Mouse (Mus musculus) c-Kit-negative CD71-positive TER-119-positive erythroid progenitor cells, embryonic 14.5 days (primary cell): ENCODE measurements around the gene Unc93a2.
"Not testable (repeated sequence)": the region's sequence is repeated elsewhere in the genome, so short reads cannot be mapped to it uniquely, and the experiment has no call there.

Source experiments
- DNase-seq: peaks from one replicate; pipeline ENCODE4 v3.0.0-alpha.2; 2013; ENCODE audit warnings: low read depth, low spot score

Gene Unc93a2

GRCm38 (mm10) chr17:7371879-7372278, 13.4 kb downstream of the Unc93a2 start, which contains the start of gene Gm49630:
TSS of gene Gm49630 (minus strand) at chr17:7371979.
- not testable (repeated sequence) for DNase-seq

DNA sequence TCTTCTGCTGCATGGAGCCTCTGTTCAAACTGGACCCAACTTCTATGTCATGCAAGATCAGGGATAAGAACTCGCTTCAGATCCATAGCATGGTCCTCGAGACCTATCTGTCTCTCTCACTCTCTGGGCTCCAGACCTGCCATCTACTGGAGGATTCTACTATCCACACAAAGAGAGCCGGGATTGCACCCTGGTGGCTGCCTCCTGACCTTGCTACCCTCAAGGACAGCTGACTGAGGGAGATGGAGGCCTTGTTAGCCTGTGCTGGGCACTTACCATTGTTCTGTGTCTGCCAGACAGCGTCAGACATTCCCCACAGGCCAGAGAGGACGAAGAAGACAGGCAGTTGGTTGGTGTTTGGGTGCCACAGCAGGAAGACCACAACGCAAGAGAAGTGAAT, 15.9 kb downstream of the Unc93a2 start:
- DNase-seq = not testable (repeated sequence)

- DNase-seq = not testable (repeated sequence)
Measured at GRCm38 (mm10) chr17:7366676-7367374, 18.4 kb downstream of the Unc93a2 start.

DNA sequence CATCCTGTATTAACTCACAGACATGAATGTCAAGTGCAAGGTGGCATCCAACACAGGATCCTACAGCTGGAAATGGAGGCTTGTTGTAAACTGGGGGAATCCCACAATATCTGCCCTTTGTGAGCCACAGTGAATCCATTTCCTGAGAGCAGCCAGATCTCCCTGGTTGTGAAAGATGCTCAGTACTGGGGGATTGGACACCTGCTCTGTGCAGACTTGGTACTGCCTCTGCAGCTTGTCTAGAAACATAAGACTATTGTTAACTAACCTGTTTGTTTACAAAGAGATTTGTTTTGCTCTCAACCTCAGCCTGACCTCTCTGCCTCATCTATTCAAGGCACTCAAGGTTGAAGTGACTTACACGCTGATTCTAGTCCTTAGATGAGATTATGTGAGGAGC, 19.0 kb downstream of the Unc93a2 start:
- not testable (repeated sequence) for DNase-seq

DNA sequence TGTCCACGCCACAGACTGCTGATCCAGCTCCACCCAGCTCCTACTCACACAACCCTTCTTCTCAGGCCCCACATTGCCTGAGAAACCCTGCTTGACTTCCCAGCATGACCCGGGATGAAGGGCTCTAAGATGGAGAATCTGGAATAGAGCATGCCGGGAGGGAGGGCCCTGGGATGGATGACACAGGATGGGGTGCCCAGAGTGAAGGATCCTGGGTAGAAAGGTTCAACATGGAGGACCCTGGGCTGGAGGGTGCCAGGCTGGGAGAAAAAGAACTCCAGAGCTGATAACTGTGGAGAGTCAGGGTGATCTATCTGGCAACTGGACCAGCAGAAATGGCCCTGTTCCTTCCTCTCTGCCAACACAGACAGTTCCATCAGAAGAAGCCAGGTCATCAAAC, 19.6 kb downstream of the Unc93a2 start:
- not testable (repeated sequence) for DNase-seq

- not testable (repeated sequence) for DNase-seq
Measured at GRCm38 (mm10) chr17:7360749-7361465, 24.4 kb downstream of the Unc93a2 start.

DNA sequence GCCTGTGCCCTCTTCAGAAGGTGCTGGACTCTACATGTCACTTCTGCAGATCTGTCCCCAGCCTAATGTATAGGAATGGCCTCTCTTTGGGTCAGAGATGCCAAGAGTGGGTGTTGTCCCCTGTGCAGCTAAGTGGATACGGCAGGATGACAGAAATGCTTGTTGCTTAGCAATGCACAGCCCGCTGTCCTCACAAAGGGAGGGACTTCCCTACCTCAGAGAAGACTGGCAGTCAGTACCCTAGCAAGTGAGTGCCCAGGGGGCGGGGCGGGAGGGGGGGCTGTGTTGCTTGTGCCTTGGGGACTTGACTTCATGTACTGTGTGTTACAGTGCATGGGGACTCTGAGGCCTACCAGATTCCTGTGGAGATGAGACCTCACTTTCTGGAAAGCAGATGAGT, 25.5 kb downstream of the Unc93a2 start:
- DNase-seq = not testable (repeated sequence)

GRCm38 (mm10) chr17:7352596-7352995, 32.7 kb downstream of the Unc93a2 start, which contains the start of gene Ttll2:
TSS of gene Ttll2 (minus strand) at chr17:7352696.
- not testable (repeated sequence) for DNase-seq

DNA sequence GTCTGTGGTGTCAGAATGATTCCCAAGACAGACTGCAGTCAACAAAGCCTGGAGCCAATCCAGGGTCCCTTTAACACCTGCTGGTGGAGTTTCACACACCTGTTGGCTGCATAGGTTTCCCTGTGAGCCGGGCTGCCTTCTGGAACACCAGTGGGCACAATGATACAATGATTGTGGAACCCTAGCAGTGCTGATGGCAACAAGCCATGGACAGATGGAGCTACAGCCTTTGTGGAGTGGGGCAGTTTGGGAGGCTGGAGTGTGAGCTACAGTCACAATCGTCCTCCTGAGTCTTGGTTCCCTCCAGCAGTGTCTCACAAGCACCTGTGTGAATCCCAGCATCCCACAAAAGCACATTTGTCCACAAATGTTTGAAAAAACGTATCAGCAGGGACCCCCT, 36.5 kb downstream of the Unc93a2 start:
- not testable (repeated sequence) for DNase-seq

DNA sequence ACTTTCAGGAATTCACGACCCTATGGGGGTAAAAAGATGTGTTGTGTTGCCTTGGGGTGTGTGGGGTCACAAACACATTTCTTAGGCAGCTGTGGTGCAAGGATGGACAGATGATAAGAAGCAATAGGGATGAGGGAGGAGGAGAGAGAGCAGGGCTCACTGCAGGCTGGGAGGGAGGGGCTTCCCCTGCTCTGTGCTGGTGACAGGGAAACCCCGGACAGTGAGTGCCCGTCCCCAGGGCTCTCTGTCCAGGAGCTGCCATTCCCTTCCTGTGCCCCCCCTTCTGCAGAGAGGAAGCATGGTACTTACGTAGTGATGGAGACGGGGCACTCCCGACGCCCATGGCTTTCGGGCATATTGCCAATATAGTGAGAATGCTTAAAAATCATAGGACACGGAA, 47.9 kb downstream of the Unc93a2 start:
- not testable (repeated sequence) for DNase-seq

DNA sequence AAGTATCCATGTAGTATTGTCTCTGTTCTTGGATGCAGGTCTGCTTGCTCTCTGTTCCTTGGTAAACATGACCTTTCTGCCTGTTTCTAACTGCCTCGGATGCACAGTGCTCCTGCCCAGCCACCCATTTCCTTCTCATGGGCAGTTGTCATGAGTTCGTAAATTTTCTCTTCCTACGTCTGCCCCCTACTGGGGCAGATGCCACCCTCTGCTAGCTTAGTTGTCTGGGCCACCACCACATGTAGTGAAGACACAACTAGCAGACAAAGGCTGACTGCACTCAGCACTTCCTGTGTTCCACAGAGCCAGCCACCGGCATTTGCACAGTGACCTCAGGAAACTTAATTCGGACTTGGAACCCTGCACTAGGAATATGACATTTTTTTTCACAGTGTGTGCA, 52.5 kb downstream of the Unc93a2 start:
- DNase-seq = not testable (repeated sequence)

DNA sequence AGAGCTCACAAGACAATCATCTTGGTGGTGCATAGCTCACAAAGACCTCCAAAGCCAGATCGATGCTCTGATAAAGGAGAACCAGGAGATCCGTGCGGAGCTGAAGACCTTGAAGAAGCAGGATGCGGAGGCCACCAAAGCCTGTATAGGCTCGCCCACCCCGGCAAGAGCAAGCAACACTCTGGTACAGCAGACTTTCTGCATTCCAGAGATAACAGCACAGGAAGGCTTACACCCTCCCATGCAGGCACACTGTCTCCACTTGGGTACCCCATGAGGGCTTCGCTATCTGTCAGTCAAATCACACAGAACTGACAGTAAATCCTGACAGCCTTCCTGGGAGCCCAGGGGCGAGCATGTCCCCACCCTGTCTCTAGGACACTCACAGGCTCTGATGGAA, 58.8 kb downstream of the Unc93a2 start:
- not testable (repeated sequence) for DNase-seq

GRCm38 (mm10) chr17:7324346-7324745, 60.9 kb downstream of the Unc93a2 start, which contains the start of gene Tcp10a:
TSS of gene Tcp10a (plus strand) at chr17:7324646.
- not testable (repeated sequence) for DNase-seq

GRCm38 (mm10) chr17:7319789-7320188, 65.5 kb downstream of the Unc93a2 start:
- not testable (repeated sequence) for DNase-seq

DNA sequence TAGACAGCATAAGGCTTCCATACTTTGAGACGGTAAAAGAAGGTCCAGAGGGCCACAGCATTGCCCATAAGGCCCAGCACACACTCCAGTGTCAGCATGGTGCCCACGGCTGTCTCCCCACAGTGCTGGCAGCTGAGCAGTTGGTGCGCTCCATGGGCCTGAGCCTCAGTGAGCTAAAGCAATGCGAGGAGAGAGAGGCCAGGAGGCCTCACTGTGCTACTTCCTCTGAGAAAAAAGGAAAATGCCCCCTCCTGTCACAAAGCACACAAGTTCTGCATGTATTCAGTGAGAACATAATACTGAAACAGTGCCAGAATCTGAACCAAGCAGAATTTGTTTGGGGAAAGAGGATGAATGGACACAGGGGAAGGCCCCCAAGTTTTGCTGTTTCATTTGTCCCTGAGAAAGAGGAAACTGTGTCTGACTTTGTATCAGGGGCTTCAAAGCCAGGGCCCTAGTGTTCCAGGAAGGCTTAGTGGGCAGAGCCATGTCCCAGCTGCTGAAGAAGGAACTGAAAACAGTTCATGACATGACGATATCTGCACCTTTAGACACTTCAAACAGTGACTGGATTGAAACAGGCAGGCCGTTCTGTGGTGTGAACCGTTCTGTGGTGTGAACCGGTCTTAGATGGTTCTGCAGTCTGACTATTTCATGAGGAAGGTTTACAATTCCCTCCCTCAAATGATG, 69.4 kb downstream of the Unc93a2 start:
- DNase-seq = not testable (repeated sequence)
